Mouse (Mus musculus) cerebellum, adult 2 months (tissue): ENCODE data around the gene Nfkbia. TPM values are rescaled to one million over a fixed set of nuclear protein-coding genes. Genes with fewer than 3 reads are reported as not detected.

Source experiments
- DNase-seq, 2 experiments: peaks; one replicate each; pipeline ENCODE4 v3.0.0; 2021
- H3K27ac ChIP-seq: fragments of 200-500 bp; 2 replicates; pipeline ENCODE4 v1.5.1; 2012; ENCODE audit warnings: low read length, control low read depth, inconsistent platforms; ENCODE audit not compliant: insufficient read depth
- H3K27me3 ChIP-seq: fragments of 200-500 bp; 2 replicates; pipeline ENCODE4 v1.6.1; 2012; ENCODE audit warnings: inconsistent platforms, mild to moderate bottlenecking, low read length, moderate library complexity; ENCODE audit not compliant: control insufficient read depth, insufficient read depth
- H3K4me1 ChIP-seq: fragments of 200-500 bp; 2 replicates; pipeline ENCODE4 v1.6.1; 2011; ENCODE audit warnings: low read length; ENCODE audit not compliant: control insufficient read depth, insufficient read depth
- H3K4me3 ChIP-seq: fragments of 200-500 bp; replicated peaks from 2 replicates; pipeline ENCODE3; 2011; ENCODE audit warnings: mild to moderate bottlenecking, low read depth, low read length, control low read depth; ENCODE audit not compliant: insufficient read depth
- CTCF ChIP-seq: fragments of 200-500 bp; IDR thresholded peaks from 2 replicates; pipeline ENCODE4 v1.5.1; 2011; ENCODE audit warnings: low read depth, mild to moderate bottlenecking, control low read depth, low read length, moderate library complexity, borderline replicate concordance; ENCODE audit not compliant: insufficient read depth
- POLR2A ChIP-seq: fragments of 200-500 bp; IDR thresholded peaks from 2 replicates; pipeline ENCODE4 v1.6.1; 2011; ENCODE audit warnings: low read length, control low read depth, borderline replicate concordance; ENCODE audit not compliant: insufficient read depth
- WGBS: fragments of 180-500 bp; shearing (Covaris S2); methylation state at CpG from one replicate; pipeline ENCODE4 v1.1.7; 2018; 5-methylcytosine and 5-hydroxymethylcytosine counted together
- polyA plus RNA-seq: library from polyadenylated mRNA; depleted of rRNA; stranded (reverse); fragments of >200 nt; gene quantifications from 2 replicates; pipeline ENCODE4 v1.2.3, GENCODE M21; 2012

Nfkbia gene
- polyA plus RNA-seq, 1 experiment, result 39.1 TPM

GRCm38 (mm10) chr12:55488661-55489447 is 3.6 kb downstream of the Nfkbia start:
- Histone ChIP-seq H3K4me1 (no peaks in the 10 kb centered on the region), H3K27ac (no peak overlapping the region), H3K27me3 (no peaks in the 10 kb centered on the region), H3K4me3 (no peak overlapping the region)
- DNase-seq, result no peak
- WGBS, result 86% methylated on average over 13 of the region's 13 CpGs
- TF ChIP-seq CTCF, result no peak
- TF ChIP-seq POLR2A, result no peak

GRCm38 (mm10) chr12:55487843-55488660 is 4.4 kb downstream of the Nfkbia start:
- peak overlapping the region; percentile 18; the same call in 1 of the 2 replicates for H3K27ac ChIP-seq
- WGBS, result 93% methylated on average over 7 of the region's 7 CpGs
- TF ChIP-seq POLR2A (no peak), CTCF (no peak)

GRCm38 (mm10) chr12:55486923-55487674 is 5.3 kb downstream of the Nfkbia start:
- WGBS, result 75% methylated on average over 18 of the region's 18 CpGs
- no peak overlapping the region for H3K4me3 ChIP-seq
- no peak for DNase-seq
- TF ChIP-seq POLR2A, result no peak
- TF ChIP-seq CTCF, result no peak
- H3K27me3 ChIP-seq, result no peaks in the 10 kb centered on the region
- H3K27ac ChIP-seq, result no peak overlapping the region
- no peaks in the 10 kb centered on the region for H3K4me1 ChIP-seq

More at GRCm38 (mm10) chr12:55487843-55488660, 4.4 kb downstream of the Nfkbia start:
- no peak overlapping the region for H3K4me3 ChIP-seq
- H3K4me1 ChIP-seq, result no peaks in the 10 kb centered on the region
- H3K27me3 ChIP-seq, result no peaks in the 10 kb centered on the region
- DNase-seq, result no peak

GRCm38 (mm10) chr12:55484800-55485199 is 7.6 kb downstream of the Nfkbia start:
- 43% methylated on average over 6 of the region's 6 CpGs for WGBS
- H3K4me3 ChIP-seq, result no peak overlapping the region
- no peak for DNase-seq
- H3K4me1 ChIP-seq, result peaks cover 3% of the 10 kb centered on the region; the same call in 1 of the 2 replicates
- no peaks in the 10 kb centered on the region for H3K27me3 ChIP-seq
- TF ChIP-seq CTCF, result no peak
- TF ChIP-seq POLR2A, result no peak
- no peak overlapping the region for H3K27ac ChIP-seq

GRCm38 (mm10) chr12:55484079-55484774 is 8.2 kb downstream of the Nfkbia start:
- no peak overlapping the region for H3K4me3 ChIP-seq
- no peak overlapping the region for H3K27ac ChIP-seq
- no peak for DNase-seq
- peaks cover 3% of the 10 kb centered on the region; the same call in 1 of the 2 replicates for H3K4me1 ChIP-seq
- no peaks in the 10 kb centered on the region for H3K27me3 ChIP-seq
- no peak for TF ChIP-seq POLR2A
- no peak for TF ChIP-seq CTCF
- 78% methylated on average over 10 of the region's 10 CpGs for WGBS

- no peak for TF ChIP-seq CTCF
- no peak for TF ChIP-seq POLR2A
- no peaks in the 10 kb centered on the region for H3K27me3 ChIP-seq
- no peak overlapping the region for H3K4me3 ChIP-seq
- peaks cover 3% of the 10 kb centered on the region; the same call in 1 of the 2 replicates for H3K4me1 ChIP-seq
- WGBS, result 91% methylated on average over 5 of the region's 5 CpGs
- no peak overlapping the region for H3K27ac ChIP-seq
- DNase-seq, result no peak
Measured at GRCm38 (mm10) chr12:55483591-55483990, 8.9 kb downstream of the Nfkbia start.

- 87% methylated on average over 10 of the region's 10 CpGs for WGBS
- Histone ChIP-seq H3K4me1 (peaks cover 3% of the 10 kb centered on the region; the same call in 1 of the 2 replicates), H3K27me3 (no peaks in the 10 kb centered on the region), H3K4me3 (no peak overlapping the region), H3K27ac (no peak overlapping the region)
- TF ChIP-seq POLR2A (no peak), CTCF (no peak)
- DNase-seq, result no peak
Measured at GRCm38 (mm10) chr12:55482732-55483131, 9.7 kb downstream of the Nfkbia start.
